Mouse (Mus musculus) limb, embryonic 11.5 days (tissue): ENCODE data around the gene Glod4. TPM values are rescaled to one million over a fixed set of nuclear protein-coding genes. Genes with fewer than 3 reads are reported as not detected.

Source experiments
- ATAC-seq: fragments of 200-750 bp; cut with Nextera tagmentation; 2 replicates; pipeline ENCODE4 v1.8.0; 2017; ENCODE audit warnings: low read depth; ENCODE audit not compliant: insufficient number of reproducible peaks, low FRiP score, low TSS enrichment
- DNase-seq: peaks from one replicate; pipeline ENCODE4 v3.0.0-alpha.2; 2015; ENCODE audit warnings: low spot score
- H3K27ac ChIP-seq: fragments of 300-500 bp; sonication (generic); replicated peaks from 2 replicates; pipeline ENCODE4 v1.5.1; 2014; ENCODE audit warnings: low read depth, mild to moderate bottlenecking, low read length
- H3K27me3 ChIP-seq: fragments of 300-500 bp; sonication (generic); 2 replicates; pipeline ENCODE4 v1.6.1; 2014; ENCODE audit warnings: mild to moderate bottlenecking, low read length, mixed read lengths; ENCODE audit not compliant: control insufficient read depth, insufficient read depth
- H3K36me3 ChIP-seq: fragments of 300-500 bp; sonication (generic); 2 replicates; pipeline ENCODE4 v1.6.1; 2014; ENCODE audit warnings: mild to moderate bottlenecking, low read length, moderate library complexity, mixed read lengths; ENCODE audit not compliant: control insufficient read depth, insufficient read depth
- H3K4me1 ChIP-seq: fragments of 300-500 bp; sonication (generic); 2 replicates; pipeline ENCODE4 v1.6.1; 2014; ENCODE audit warnings: low read length, mixed read lengths; ENCODE audit not compliant: control insufficient read depth, insufficient read depth
- H3K4me2 ChIP-seq: fragments of 300-500 bp; sonication (generic); 2 replicates; pipeline ENCODE4 v1.6.1; 2014; ENCODE audit warnings: low read depth, mild to moderate bottlenecking, moderate library complexity; ENCODE audit not compliant: severe bottlenecking
- H3K4me3 ChIP-seq: fragments of 300-500 bp; sonication (generic); 2 replicates; pipeline ENCODE4 v1.5.1; 2014; ENCODE audit warnings: low read depth, low read length
- H3K9ac ChIP-seq: fragments of 300-500 bp; sonication (generic); 2 replicates; pipeline ENCODE4 v1.6.1; 2014; ENCODE audit warnings: mild to moderate bottlenecking, low read length
- H3K9me3 ChIP-seq: fragments of 300-500 bp; sonication (generic); 2 replicates; pipeline ENCODE4 v1.6.1; 2016; ENCODE audit warnings: low read length; ENCODE audit not compliant: control insufficient read depth
- WGBS: fragments of 180-500 bp; shearing (Covaris S2); extraction: QIAGEN DNeasy Blood & Tissue Kit; methylation state at CpG from one replicate; pipeline ENCODE4 v1.1.7; 2014; 5-methylcytosine and 5-hydroxymethylcytosine counted together
- polyA plus RNA-seq: library from polyadenylated mRNA; unstranded; fragments of >200 nt; fragmentation: Nextera tagmentation; extraction: Ambion mirVana; gene quantifications from 2 replicates; pipeline ENCODE4 v1.2.1, GENCODE M21; 2014

The Glod4 gene
- polyA plus RNA-seq, 1 experiment from 2014 or later: 136 TPM

DNA sequence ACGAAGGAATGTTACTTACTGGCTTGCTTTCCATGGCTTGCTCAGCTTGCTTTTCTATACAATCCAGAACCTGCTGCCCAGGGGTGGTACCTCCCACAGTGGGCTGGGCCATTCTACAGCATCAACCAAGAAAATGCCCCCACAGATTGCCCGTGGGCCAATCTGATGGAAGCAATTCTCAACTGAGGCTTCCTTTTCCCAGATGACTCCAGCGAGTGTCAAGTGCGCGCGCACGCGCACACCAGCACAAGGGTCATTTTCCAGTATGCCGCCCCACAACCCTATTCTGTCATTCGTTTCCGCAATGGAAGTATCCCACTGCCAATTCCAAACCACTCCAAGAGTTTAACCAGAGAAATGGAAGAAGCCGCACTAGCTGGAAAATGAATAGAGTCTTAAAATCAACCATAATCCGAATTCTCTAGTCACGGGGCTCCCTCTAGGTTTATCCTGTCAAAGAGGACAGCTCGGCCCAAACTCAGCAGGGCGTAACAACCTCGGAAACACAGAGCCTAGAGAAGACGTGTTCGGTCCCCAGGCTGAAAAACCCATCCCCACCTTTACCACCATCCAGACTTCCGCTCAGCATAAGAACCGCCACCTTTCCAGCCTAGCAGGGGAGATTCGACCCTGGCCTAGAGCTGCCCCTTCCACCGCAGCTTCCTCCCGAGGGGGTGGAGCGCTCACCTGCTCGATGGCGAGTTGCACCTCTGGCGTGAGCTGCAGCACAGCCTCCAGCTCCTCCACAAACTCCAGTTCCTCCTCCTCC, 64.6 kb downstream of the Glod4 start:
- Histone ChIP-seq H3K27ac (no peak overlapping the region; the same call in 1 of the 2 replicates), H3K27me3 (no peaks in the 10 kb centered on the region)
- peak; percentile 60; the same call in 1 of the 2 replicates for ATAC-seq

DNA sequence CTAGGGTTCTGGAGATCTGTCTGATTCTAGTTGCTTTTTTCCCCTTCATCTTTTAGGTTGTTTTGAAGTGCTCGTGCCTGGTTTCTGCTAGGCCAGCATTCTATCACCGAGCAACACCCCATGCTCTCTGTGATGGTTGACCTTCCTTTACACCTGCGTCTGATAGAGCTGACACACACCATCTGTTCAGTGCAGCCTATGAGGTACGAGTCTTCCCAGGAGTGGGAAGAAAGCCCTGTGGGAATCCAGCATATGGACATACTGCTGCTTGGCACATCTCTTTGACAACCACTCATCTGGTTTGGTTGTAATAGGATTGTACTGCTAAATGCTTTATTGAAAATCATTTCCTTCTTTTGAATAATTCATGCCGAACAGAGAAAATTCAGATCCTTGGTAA, 73.3 kb downstream of the Glod4 start:
- no peaks in the 10 kb centered on the region for H3K36me3 ChIP-seq
- H3K27ac ChIP-seq: no peak overlapping the region
- no peak overlapping the region for H3K9ac ChIP-seq
- H3K27me3 ChIP-seq: no peaks in the 10 kb centered on the region
- no peak for DNase-seq
- no peak overlapping the region for H3K4me2 ChIP-seq
- H3K4me1 ChIP-seq: no peaks in the 10 kb centered on the region
- ATAC-seq: no peak
- no peaks in the 10 kb centered on the region for H3K9me3 ChIP-seq
- 76% methylated on average over 5 of the region's 5 CpGs for WGBS
- H3K4me3 ChIP-seq: no peak overlapping the region

More for the DNA sequence above, 64.6 kb downstream of the Glod4 start:
- H3K9ac ChIP-seq: peak overlapping the region; percentile 64
- WGBS: 3% methylated on average over 28 of the region's 28 CpGs
- H3K9me3 ChIP-seq: no peaks in the 10 kb centered on the region
- peak overlapping the region; percentile 88 for H3K4me3 ChIP-seq
- peaks cover 3% of the 10 kb centered on the region; the same call in 1 of the 2 replicates for H3K4me1 ChIP-seq
- no peaks in the 10 kb centered on the region for H3K36me3 ChIP-seq
- peak overlapping the region; percentile 66 for H3K4me2 ChIP-seq
- DNase-seq: peak; percentile 30

DNA sequence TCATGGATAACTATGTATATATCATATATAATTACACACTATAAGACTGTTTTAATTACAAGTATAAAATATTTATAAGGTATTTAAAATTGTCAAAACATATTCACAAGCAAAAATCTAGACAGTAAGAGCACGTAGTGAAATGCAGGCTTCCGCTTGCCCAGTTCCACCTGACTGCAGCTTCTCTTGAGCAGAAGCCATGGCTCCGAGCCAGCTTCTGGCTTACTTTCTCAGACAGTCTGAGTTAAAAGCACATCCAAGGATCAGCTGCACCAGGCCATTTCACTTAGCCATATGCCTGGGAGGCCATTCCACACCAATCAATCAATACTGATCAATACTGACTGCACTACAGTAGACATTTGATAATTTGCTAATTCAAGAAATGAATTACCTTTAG, 74.5 kb downstream of the Glod4 start:
- WGBS: 90% methylated on average over 3 of the region's 3 CpGs
- Histone ChIP-seq H3K9me3 (no peaks in the 10 kb centered on the region), H3K4me1 (no peaks in the 10 kb centered on the region), H3K27me3 (no peaks in the 10 kb centered on the region), H3K4me2 (no peak overlapping the region), H3K4me3 (no peak overlapping the region), H3K27ac (no peak overlapping the region), H3K9ac (no peak overlapping the region), H3K36me3 (no peaks in the 10 kb centered on the region)
- ATAC-seq (no peak), DNase-seq (no peak)

DNA sequence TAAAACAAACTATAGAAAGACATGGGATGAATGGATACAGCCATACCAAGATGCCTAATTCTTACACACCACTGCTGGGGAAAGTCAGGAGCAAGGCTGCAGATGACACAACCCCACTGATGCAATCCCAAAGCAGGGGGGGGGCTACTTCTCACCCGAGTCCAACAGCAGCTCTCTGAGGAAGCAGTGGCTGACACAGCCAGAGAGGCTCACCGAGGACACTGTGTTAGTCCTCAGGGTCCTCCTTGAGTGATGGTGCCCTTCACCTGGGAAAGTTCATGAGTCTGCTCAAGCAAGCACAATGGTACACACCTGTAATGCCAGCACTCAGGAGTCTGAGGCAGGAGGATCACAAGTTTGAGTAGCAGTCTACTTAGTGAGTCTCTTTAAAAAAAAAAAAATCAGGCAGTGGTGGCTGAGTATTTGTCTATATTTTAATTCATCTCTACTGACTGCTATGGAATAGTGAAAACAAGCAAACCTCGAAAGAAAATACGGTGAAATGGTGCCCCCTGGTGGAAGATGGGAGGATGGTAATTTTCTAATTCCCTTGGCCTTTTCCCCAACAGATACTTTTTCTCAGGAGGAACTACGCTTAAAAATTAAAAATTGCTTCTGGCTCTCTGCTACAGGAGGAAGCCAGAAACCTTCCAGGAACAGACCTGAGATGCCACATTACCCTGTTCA, 76.3 kb downstream of the Glod4 start:
- no peak overlapping the region for H3K4me2 ChIP-seq
- peaks cover 3% of the 10 kb centered on the region; the same call in 1 of the 2 replicates for H3K36me3 ChIP-seq
- DNase-seq (peak; percentile 84), ATAC-seq (no peak)
- H3K4me1 ChIP-seq: no peaks in the 10 kb centered on the region
- H3K9me3 ChIP-seq: no peaks in the 10 kb centered on the region
- H3K27ac ChIP-seq: no peak overlapping the region
- H3K4me3 ChIP-seq: no peak overlapping the region
- no peak overlapping the region for H3K9ac ChIP-seq
- WGBS: 40% methylated on average over 5 of the region's 5 CpGs
- H3K27me3 ChIP-seq: no peaks in the 10 kb centered on the region

DNA sequence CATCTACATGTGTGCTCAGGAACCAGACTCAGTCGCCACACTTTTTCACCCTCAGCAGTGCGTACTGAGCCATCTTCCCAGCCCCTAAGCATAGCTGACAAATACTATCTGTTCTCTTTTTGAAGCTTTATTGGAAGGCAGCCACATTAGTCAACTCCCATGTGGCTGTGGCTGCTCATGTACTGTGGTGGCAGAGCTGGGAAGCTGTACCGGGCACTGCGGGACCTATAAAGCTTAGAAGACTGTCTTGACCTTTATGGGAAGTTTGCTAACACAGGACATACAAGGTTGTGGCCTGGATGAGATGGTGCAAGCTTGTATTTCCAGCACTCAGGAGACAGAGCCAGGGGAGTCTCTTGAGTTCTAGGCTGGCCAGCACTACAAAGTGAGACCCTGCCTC, 76.9 kb downstream of the Glod4 start:
- H3K27me3 ChIP-seq: no peaks in the 10 kb centered on the region
- WGBS: 94% methylated on average over 4 of the region's 4 CpGs
- H3K9ac ChIP-seq: no peak overlapping the region
- peaks cover 3% of the 10 kb centered on the region; the same call in 1 of the 2 replicates for H3K36me3 ChIP-seq
- H3K27ac ChIP-seq: no peak overlapping the region
- H3K4me3 ChIP-seq: no peak overlapping the region
- no peaks in the 10 kb centered on the region for H3K4me1 ChIP-seq
- DNase-seq: no peak
- H3K4me2 ChIP-seq: no peak overlapping the region
- H3K9me3 ChIP-seq: no peaks in the 10 kb centered on the region
- no peak for ATAC-seq

DNA sequence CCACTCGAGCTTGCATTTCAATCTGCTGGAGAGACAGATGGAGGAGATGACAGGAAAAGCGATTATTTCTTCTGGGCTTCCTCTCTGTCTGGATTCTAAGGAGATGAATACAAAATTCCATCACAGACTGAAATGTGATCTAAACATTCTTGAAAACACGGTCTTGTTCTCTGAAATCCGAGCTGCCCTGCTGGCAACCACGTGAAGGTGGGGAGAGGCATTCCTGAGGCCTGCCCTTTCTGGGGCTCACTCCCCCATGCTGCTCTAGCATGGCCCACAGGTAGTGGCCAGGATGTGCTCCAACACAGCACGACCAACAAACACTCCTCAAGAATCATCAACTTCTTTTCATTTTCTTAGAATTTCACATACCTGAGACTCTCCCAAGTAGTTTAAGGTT, 83.3 kb downstream of the Glod4 start:
- Histone ChIP-seq H3K9me3 (no peaks in the 10 kb centered on the region), H3K4me3 (no peak overlapping the region), H3K4me2 (no peak overlapping the region), H3K27me3 (no peaks in the 10 kb centered on the region), H3K4me1 (no peaks in the 10 kb centered on the region), H3K9ac (no peak overlapping the region), H3K27ac (no peak overlapping the region), H3K36me3 (peaks cover 3% of the 10 kb centered on the region; the same call in 1 of the 2 replicates)
- 50% methylated on average over 6 of the region's 6 CpGs for WGBS
- DNase-seq (peak; percentile 41), ATAC-seq (no peak)

DNA sequence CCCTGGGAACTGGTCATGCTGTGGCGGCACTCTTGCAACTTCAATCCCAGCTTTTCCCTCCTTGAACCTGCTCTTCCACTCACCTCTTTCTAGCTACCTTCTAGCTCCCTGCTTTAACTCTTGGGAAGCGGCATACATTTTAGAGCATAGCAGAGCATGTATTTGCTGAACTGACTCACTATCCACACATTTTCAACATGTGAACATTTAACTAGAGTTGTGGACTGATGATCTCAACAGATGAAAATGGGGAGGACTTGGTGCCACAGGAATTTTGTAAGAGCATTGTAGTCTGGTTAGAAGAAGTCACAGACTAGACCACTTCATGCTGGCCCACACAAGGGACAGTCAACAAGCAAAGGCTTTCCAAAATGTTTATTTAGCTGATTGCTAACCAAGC, 85.2 kb downstream of the Glod4 start:
- Histone ChIP-seq H3K9ac (no peak overlapping the region), H3K36me3 (peaks cover 3% of the 10 kb centered on the region; the same call in 1 of the 2 replicates), H3K27me3 (no peaks in the 10 kb centered on the region), H3K27ac (no peak overlapping the region), H3K4me3 (no peak overlapping the region), H3K9me3 (no peaks in the 10 kb centered on the region), H3K4me1 (no peaks in the 10 kb centered on the region), H3K4me2 (no peak overlapping the region)
- no peak for ATAC-seq
- 90% methylated on average over 2 of the region's 2 CpGs for WGBS
- no peak for DNase-seq

DNA sequence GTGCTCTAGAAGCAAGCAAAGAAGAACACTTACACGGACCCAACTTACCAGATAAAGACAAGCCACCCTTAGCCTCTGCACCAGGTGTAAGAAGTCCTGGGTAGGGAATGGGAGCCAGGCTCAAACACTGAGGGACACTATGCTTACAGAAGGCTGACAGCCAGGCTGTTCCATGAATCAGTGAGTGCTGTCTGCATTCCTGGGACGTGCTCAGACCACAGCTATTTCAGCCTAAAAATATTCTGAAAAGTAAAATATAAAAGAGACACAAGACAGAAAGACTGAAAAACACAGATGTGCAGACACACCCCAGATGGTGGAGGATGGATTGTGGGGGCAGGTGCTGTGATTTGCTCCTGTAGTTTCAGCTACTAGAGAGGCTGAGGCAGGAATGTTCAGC, 88.7 kb downstream of the Glod4 start:
- Histone ChIP-seq H3K4me2 (no peak overlapping the region), H3K9ac (no peak overlapping the region), H3K27me3 (no peaks in the 10 kb centered on the region), H3K4me1 (no peaks in the 10 kb centered on the region), H3K9me3 (no peaks in the 10 kb centered on the region), H3K36me3 (no peaks in the 10 kb centered on the region; the same call in 1 of the 2 replicates), H3K27ac (no peak overlapping the region), H3K4me3 (no peak overlapping the region)
- ATAC-seq (no peak), DNase-seq (no peak)
- WGBS: 90% methylated on average over 2 of the region's 2 CpGs
